Mouse (Mus musculus): ENCODE measurements around the gene Fgfr2.

DNA sequence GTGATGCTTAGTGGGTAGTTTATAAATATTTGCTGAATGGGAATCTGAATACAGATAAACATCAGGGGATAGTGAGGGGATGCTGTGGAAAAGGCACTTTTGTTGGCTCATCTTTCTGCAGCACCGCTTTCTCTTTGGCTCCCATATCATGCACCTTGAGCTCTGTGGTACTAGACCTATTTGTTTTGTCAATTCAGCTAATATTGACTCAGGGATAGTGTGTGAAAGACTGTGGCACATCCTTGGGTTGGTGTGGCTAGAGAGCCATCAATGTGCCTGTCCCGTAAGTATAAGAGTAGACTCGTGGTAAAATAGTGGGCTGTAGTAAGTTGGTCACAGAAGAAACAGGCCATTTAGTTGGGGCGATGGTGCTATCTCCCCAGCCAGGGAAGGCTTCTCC, 2335.6 kb downstream of the Fgfr2 start:
- TF ChIP-seq CTCF (conservative IDR thresholded peaks at IDR 0.05; ENCODE audit: low read length) (no peak), POU5F1 (IDR thresholded peaks at IDR 0.05; ENCODE audit: borderline replicate concordance, low read length) (no peak), NANOG (IDR thresholded peaks at IDR 0.05; ENCODE audit: borderline replicate concordance, low read length) (no peak)

Measured in E14TG2a.4 (cell line).